Mouse (Mus musculus) embryonic fibroblast, embryonic 13.5 days (primary cell): ENCODE measurements around the gene B3galnt1. TPM values are rescaled to one million over a fixed set of nuclear protein-coding genes. Genes with fewer than 3 reads are reported as not detected.

ENCODE experiments used
- H3K27ac ChIP-seq: 2 replicates; pipeline ENCODE4 v1.5.1; 2012; ENCODE audit warnings: low read length, control low read depth, inconsistent platforms; ENCODE audit not compliant: insufficient read depth
- H3K4me1 ChIP-seq: 2 replicates; pipeline ENCODE4 v1.6.1; 2011; ENCODE audit warnings: low read length; ENCODE audit not compliant: control insufficient read depth, insufficient read depth
- H3K4me3 ChIP-seq: 2 replicates; pipeline ENCODE4 v1.5.1; 2011; ENCODE audit warnings: mild to moderate bottlenecking, control low read depth, low read length; ENCODE audit not compliant: insufficient read depth
- CTCF ChIP-seq: IDR thresholded peaks from 2 replicates; pipeline ENCODE4 v1.5.1; 2011; ENCODE audit warnings: mild to moderate bottlenecking, control low read depth, low read length, moderate library complexity, borderline replicate concordance; ENCODE audit not compliant: insufficient read depth
- POLR2A ChIP-seq: IDR thresholded peaks from 2 replicates; pipeline ENCODE4 v1.6.1; 2011; ENCODE audit warnings: low read depth, mild to moderate bottlenecking, control low read depth, low read length, moderate library complexity
- polyA plus RNA-seq: library from polyadenylated mRNA; stranded (reverse); fragments of >200 nt; gene quantifications from 2 replicates; pipeline ENCODE4 v1.2.4, GENCODE M21; 2011; ENCODE audit warnings: low read depth; ENCODE audit not compliant: missing spikeins, insufficient read length

The B3galnt1 gene
- polyA plus RNA-seq, 1 experiment, result 35.5 TPM

- TF ChIP-seq POLR2A (no peak), CTCF (no peak)
- no peak overlapping the region for H3K27ac ChIP-seq
- H3K4me1 ChIP-seq, result no peaks in the 10 kb centered on the region
- no peak overlapping the region for H3K4me3 ChIP-seq
Observed at GRCm38 (mm10) chr3:69545017-69545416, 53.7 kb downstream of the B3galnt1 start.

GRCm38 (mm10) chr3:69543730-69544129, 55.0 kb downstream of the B3galnt1 start:
- Histone ChIP-seq H3K4me1 (no peaks in the 10 kb centered on the region), H3K4me3 (no peak overlapping the region), H3K27ac (no peak overlapping the region)
- no peak for TF ChIP-seq CTCF
- no peak for TF ChIP-seq POLR2A

- H3K4me3 ChIP-seq, result no peak overlapping the region
- H3K4me1 ChIP-seq, result no peaks in the 10 kb centered on the region
- no peak overlapping the region for H3K27ac ChIP-seq
- TF ChIP-seq CTCF (no peak), POLR2A (no peak)
Observed at GRCm38 (mm10) chr3:69542962-69543361, 55.8 kb downstream of the B3galnt1 start.

GRCm38 (mm10) chr3:69535941-69536647, 62.7 kb downstream of the B3galnt1 start:
- Histone ChIP-seq H3K4me3 (no peak overlapping the region), H3K27ac (peak overlapping the region; percentile 69), H3K4me1 (peaks cover 8% of the 10 kb centered on the region)
- TF ChIP-seq POLR2A (no peak), CTCF (no peak)

GRCm38 (mm10) chr3:69535486-69535885, 63.3 kb downstream of the B3galnt1 start:
- Histone ChIP-seq H3K27ac (peak overlapping the region; percentile 24; the same call in 1 of the 2 replicates), H3K4me3 (no peak overlapping the region), H3K4me1 (peaks cover 8% of the 10 kb centered on the region)
- TF ChIP-seq CTCF, result no peak
- no peak for TF ChIP-seq POLR2A

- H3K4me1 ChIP-seq, result peaks cover 8% of the 10 kb centered on the region
- no peak overlapping the region for H3K27ac ChIP-seq
- no peak for TF ChIP-seq CTCF
- no peak for TF ChIP-seq POLR2A
- no peak overlapping the region for H3K4me3 ChIP-seq
Observed at GRCm38 (mm10) chr3:69532687-69533086, 66.1 kb downstream of the B3galnt1 start.

- H3K4me1 ChIP-seq, result 0 out of 2 replicates have a peak, but pooled peaks cover 2% of the 10 kb centered on the region
- TF ChIP-seq CTCF (no peak), POLR2A (no peak)
- no peak overlapping the region for H3K27ac ChIP-seq
- no peak overlapping the region for H3K4me3 ChIP-seq
Observed at GRCm38 (mm10) chr3:69531511-69531910, 67.2 kb downstream of the B3galnt1 start.

- H3K4me3 ChIP-seq, result no peak overlapping the region
- no peak for TF ChIP-seq POLR2A
- no peak for TF ChIP-seq CTCF
- H3K4me1 ChIP-seq, result no peaks in the 10 kb centered on the region
- no peak overlapping the region for H3K27ac ChIP-seq
Observed at GRCm38 (mm10) chr3:69529576-69529975, 69.2 kb downstream of the B3galnt1 start.

- TF ChIP-seq POLR2A (no peak), CTCF (no peak)
- no peak overlapping the region for H3K27ac ChIP-seq
- H3K4me1 ChIP-seq, result no peaks in the 10 kb centered on the region
Observed at GRCm38 (mm10) chr3:69527384-69527783, 71.4 kb downstream of the B3galnt1 start.

GRCm38 (mm10) chr3:69525072-69525529, 73.7 kb downstream of the B3galnt1 start:
- Histone ChIP-seq H3K4me3 (no peak overlapping the region), H3K4me1 (no peaks in the 10 kb centered on the region), H3K27ac (0 out of 2 replicates have a peak overlapping the region, but pooled peaks have one; percentile 2)
- TF ChIP-seq POLR2A (no peak), CTCF (no peak)

More at GRCm38 (mm10) chr3:69527384-69527783, 71.4 kb downstream of the B3galnt1 start:
- H3K4me3 ChIP-seq, result no peak overlapping the region
